Mouse (Mus musculus) lung, postnatal 0 days (tissue): ENCODE data around the gene Naa80.

ENCODE experiments used
- CTCF ChIP-seq: IDR thresholded peaks from 2 replicates; pipeline ENCODE4 v1.5.1; 2016; ENCODE audit warnings: antibody characterized with exemption, mild to moderate bottlenecking
- EP300 ChIP-seq: IDR thresholded peaks from 2 replicates; pipeline ENCODE4 v1.6.1; 2016; ENCODE audit warnings: antibody characterized with exemption, mild to moderate bottlenecking, control low read depth

GRCm38 (mm10) chr9:107551890-107552355 is 26.8 kb upstream of the Naa80 start:
- TF ChIP-seq CTCF (no peak), EP300 (no peak)
